Mouse (Mus musculus): ENCODE measurements around the gene Mlf2. TPM values are rescaled to one million over a fixed set of nuclear protein-coding genes. Genes with fewer than 3 reads are reported as not detected.

The Mlf2 gene
- polyA plus RNA-seq, 1 experiment, result 547 TPM

DNA sequence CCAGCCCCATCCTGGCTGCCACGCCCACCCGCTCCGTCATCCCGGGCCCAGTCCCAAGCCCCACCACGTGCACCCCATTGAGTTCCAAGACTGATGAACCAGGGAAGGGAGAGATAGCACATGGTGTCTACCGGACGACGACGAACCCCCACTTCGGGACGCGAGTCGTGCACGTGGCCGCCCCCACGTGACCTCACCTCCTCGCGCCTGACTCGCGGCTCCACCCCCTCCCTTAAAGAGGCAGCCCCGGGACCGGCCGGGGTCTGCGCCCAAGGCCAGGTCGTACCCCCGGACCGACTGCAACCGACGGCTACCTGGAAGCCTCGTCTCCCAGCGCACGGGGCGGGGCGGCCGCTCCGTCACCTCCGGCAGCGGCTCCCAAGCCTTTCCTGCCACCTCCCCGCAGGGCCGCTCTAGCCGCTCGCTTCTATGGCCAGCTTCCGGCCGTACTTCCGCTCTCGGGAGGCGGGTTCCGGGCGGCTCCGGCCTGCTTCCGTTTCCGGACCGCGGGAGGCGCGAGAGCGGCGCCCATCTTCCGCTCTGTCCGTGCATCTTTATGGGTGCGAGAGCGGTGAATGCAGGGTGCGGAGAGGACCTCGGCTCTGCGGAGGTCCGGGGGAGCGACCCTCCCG, 34.0 kb downstream of the Mlf2 start, which contains the start of gene Cops7a:
Gene Cops7a (minus strand): TSS at position 451 of the 632 bp plus-strand sequence.
- no peaks in the 10 kb centered on the region for H3K27me3 ChIP-seq (ENCODE audit: control insufficient read depth, insufficient read depth, insufficient read length)
- peaks cover 35% of the 10 kb centered on the region for H3K36me3 ChIP-seq (ENCODE audit: control insufficient read depth, insufficient read depth)
- H3K79me3 ChIP-seq (ENCODE audit: low read depth), result peaks cover 26% of the 10 kb centered on the region
- peak within 1 kb of the TSS; percentile 85 for H3K4me3 ChIP-seq (ENCODE audit: insufficient read depth, poor library complexity, severe bottlenecking)
- H3K79me2 ChIP-seq (ENCODE audit: control insufficient read depth, insufficient read depth), result peaks cover 48% of the 10 kb centered on the region
- H3ac ChIP-seq (ENCODE audit: control insufficient read depth, insufficient read length, low read depth), result peak within 1 kb of the TSS; percentile 87
- TF ChIP-seq USF1 (IDR thresholded peaks at IDR 0.05; ENCODE audit: low read depth), result peak; percentile 93
- no peak for TF ChIP-seq CTCF (IDR thresholded peaks at IDR 0.05; ENCODE audit: control insufficient read depth, insufficient read depth, insufficient read length)
- TF ChIP-seq MYOD1 (IDR thresholded peaks at IDR 0.05; ENCODE audit: control insufficient read depth, insufficient read length, low read depth), result no peak
- no peak for TF ChIP-seq CEBPB (IDR thresholded peaks at IDR 0.05; ENCODE audit: low read depth)
- TF ChIP-seq MAX (IDR thresholded peaks at IDR 0.05), result peak; percentile 99
- TF ChIP-seq MYOG (IDR thresholded peaks at IDR 0.05; ENCODE audit: control insufficient read depth, extremely low read depth, insufficient read length), result no peak
- TF ChIP-seq FOSL1 (IDR thresholded peaks at IDR 0.05; ENCODE audit: insufficient read depth, low read length, poor library complexity, severe bottlenecking), result no peak

DNA sequence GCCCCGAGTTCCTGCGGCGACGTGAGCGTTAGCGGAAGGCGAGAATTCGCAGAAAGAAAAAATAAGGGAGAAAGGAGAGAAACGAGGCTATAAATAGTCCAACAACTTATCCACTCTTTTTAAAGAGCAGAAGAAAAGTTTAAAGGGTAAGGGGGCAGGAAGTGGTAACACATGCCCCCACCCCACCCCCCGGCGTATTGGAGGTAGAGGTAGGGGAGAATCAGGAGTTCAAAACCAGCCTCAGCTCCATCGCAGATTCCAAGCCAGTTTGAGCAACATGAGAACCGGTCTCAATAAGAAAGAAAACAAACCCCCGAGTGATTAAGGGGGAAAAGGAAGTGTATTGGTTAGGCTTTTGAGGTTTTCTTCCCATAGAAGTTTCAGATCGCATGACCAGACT, 34.6 kb downstream of the Mlf2 start:
- Histone ChIP-seq H3K4me3 (ENCODE audit: insufficient read depth, poor library complexity, severe bottlenecking) (peak overlapping the region; percentile 85), H3K27me3 (ENCODE audit: control insufficient read depth, insufficient read depth, insufficient read length) (no peaks in the 10 kb centered on the region), H3K36me3 (ENCODE audit: control insufficient read depth, insufficient read depth) (peaks cover 29% of the 10 kb centered on the region), H3K79me2 (ENCODE audit: control insufficient read depth, insufficient read depth) (peaks cover 48% of the 10 kb centered on the region), H3ac (ENCODE audit: control insufficient read depth, insufficient read length, low read depth) (peak overlapping the region; percentile 87), H3K79me3 (ENCODE audit: low read depth) (peaks cover 26% of the 10 kb centered on the region)
- no peak for TF ChIP-seq MYOG (IDR thresholded peaks at IDR 0.05; ENCODE audit: control insufficient read depth, extremely low read depth, insufficient read length)
- TF ChIP-seq USF1 (IDR thresholded peaks at IDR 0.05; ENCODE audit: low read depth), result no peak
- no peak for TF ChIP-seq MYOD1 (IDR thresholded peaks at IDR 0.05; ENCODE audit: control insufficient read depth, insufficient read length, low read depth)
- no peak for TF ChIP-seq CEBPB (IDR thresholded peaks at IDR 0.05; ENCODE audit: low read depth)
- no peak for TF ChIP-seq CTCF (IDR thresholded peaks at IDR 0.05; ENCODE audit: control insufficient read depth, insufficient read depth, insufficient read length)
- no peak for TF ChIP-seq MAX (IDR thresholded peaks at IDR 0.05)
- TF ChIP-seq FOSL1 (IDR thresholded peaks at IDR 0.05; ENCODE audit: insufficient read depth, low read length, poor library complexity, severe bottlenecking), result no peak

DNA sequence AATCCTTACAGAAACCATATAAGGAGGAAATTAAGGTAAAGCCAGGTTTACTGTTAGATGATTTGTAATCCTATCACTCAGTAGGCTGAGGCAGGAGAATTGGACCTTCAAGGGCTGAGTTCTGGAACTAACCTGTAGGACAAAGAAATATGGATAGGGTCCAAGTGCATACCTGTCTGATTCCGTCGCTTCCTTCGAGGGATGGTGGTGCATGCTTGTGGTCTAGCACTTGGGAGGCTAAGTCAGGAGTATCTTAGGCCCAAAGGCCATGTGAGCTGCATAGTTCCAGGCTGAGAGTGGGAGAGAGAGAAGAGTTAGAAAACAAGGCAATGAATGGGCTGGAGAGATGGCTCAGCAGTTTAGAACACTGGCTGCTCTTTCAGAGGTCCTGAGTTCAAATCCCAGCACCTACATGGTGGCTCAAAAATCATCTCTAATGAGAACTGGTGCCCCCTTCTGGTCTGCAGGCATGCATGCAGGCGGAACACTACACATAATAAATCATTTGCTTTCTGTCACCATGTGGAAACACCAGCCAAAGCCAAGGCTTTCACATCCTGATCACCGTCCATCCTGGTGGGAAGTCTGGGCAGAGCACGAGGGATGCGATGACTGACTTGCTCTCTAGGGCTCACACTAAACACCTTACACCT, 35.4 kb downstream of the Mlf2 start:
- no peaks in the 10 kb centered on the region for H3K27me3 ChIP-seq (ENCODE audit: control insufficient read depth, insufficient read depth, insufficient read length)
- no peak for TF ChIP-seq MYOG (IDR thresholded peaks at IDR 0.05; ENCODE audit: control insufficient read depth, extremely low read depth, insufficient read length)
- TF ChIP-seq MAX (IDR thresholded peaks at IDR 0.05), result no peak
- TF ChIP-seq MYOD1 (IDR thresholded peaks at IDR 0.05; ENCODE audit: control insufficient read depth, insufficient read length, low read depth), result no peak
- no peak for TF ChIP-seq FOSL1 (IDR thresholded peaks at IDR 0.05; ENCODE audit: insufficient read depth, low read length, poor library complexity, severe bottlenecking)
- no peak for TF ChIP-seq CTCF (IDR thresholded peaks at IDR 0.05; ENCODE audit: control insufficient read depth, insufficient read depth, insufficient read length)
- no peak for TF ChIP-seq USF1 (IDR thresholded peaks at IDR 0.05; ENCODE audit: low read depth)
- TF ChIP-seq CEBPB (IDR thresholded peaks at IDR 0.05; ENCODE audit: low read depth), result no peak
- H3ac ChIP-seq (ENCODE audit: control insufficient read depth, insufficient read length, low read depth), result no peak overlapping the region
- H3K79me3 ChIP-seq (ENCODE audit: low read depth), result peaks cover 25% of the 10 kb centered on the region
- peaks cover 21% of the 10 kb centered on the region for H3K36me3 ChIP-seq (ENCODE audit: control insufficient read depth, insufficient read depth)
- peaks cover 48% of the 10 kb centered on the region for H3K79me2 ChIP-seq (ENCODE audit: control insufficient read depth, insufficient read depth)
- H3K4me3 ChIP-seq (ENCODE audit: insufficient read depth, poor library complexity, severe bottlenecking), result peak overlapping the region; percentile 85

DNA sequence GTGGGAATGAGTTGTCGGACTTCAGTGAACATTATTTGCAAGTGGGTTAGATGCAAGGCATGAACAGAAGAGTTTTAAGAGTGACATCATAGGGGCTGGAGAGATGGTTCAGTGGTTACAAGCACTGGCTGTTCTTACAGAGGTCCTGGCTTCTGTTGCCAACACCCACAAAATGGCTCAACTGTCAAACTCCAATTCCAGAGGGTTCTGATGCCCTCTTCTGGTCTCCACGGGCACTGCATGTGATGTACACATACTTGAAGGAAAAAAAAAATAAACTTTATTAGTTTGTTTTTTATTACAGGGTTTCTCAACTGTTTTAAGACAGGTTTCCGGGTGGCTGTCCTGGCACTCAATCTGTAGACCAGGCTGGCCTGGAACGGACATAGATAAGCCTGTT, 36.6 kb downstream of the Mlf2 start:
- H3K79me3 ChIP-seq (ENCODE audit: low read depth), result peaks cover 24% of the 10 kb centered on the region
- TF ChIP-seq MYOD1 (IDR thresholded peaks at IDR 0.05; ENCODE audit: control insufficient read depth, insufficient read length, low read depth) (no peak), FOSL1 (IDR thresholded peaks at IDR 0.05; ENCODE audit: insufficient read depth, low read length, poor library complexity, severe bottlenecking) (no peak), MAX (IDR thresholded peaks at IDR 0.05) (no peak)

More for the DNA sequence above, 36.6 kb downstream of the Mlf2 start:
- Histone ChIP-seq H3K36me3 (ENCODE audit: control insufficient read depth, insufficient read depth) (peaks cover 13% of the 10 kb centered on the region), H3K4me3 (ENCODE audit: insufficient read depth, poor library complexity, severe bottlenecking) (no peak overlapping the region), H3K27me3 (ENCODE audit: control insufficient read depth, insufficient read depth, insufficient read length) (no peaks in the 10 kb centered on the region), H3ac (ENCODE audit: control insufficient read depth, insufficient read length, low read depth) (no peak overlapping the region), H3K79me2 (ENCODE audit: control insufficient read depth, insufficient read depth) (peaks cover 39% of the 10 kb centered on the region)

Other genes with a start within 250 kb of the Mlf2 start
- 208 TPM for gene Emg1, start 219.2 kb upstream of the Mlf2 start, polyA plus RNA-seq (2012; fragmentation: generic; extraction: Trizol)
- gene Phb2, start 219.1 kb upstream of the Mlf2 start, polyA plus RNA-seq (2012; fragmentation: generic; extraction: Trizol), result 456 TPM
- gene Ptpn6, start 192.7 kb upstream of the Mlf2 start, polyA plus RNA-seq (2012; fragmentation: generic; extraction: Trizol), result 8.2 TPM
- gene Grcc10, start 190.0 kb upstream of the Mlf2 start, polyA plus RNA-seq (2012; fragmentation: generic; extraction: Trizol), result 294 TPM
- gene Gm45234, start 175.4 kb upstream of the Mlf2 start, polyA plus RNA-seq (2012; fragmentation: generic; extraction: Trizol), result not detected
- 47.0 TPM for gene Atn1, start 174.9 kb upstream of the Mlf2 start, polyA plus RNA-seq (2012; fragmentation: generic; extraction: Trizol)
- gene Eno2, start 161.7 kb upstream of the Mlf2 start, polyA plus RNA-seq (2012; fragmentation: generic; extraction: Trizol), result 5.5 TPM
- gene Lrrc23, start 151.7 kb upstream of the Mlf2 start, polyA plus RNA-seq (2012; fragmentation: generic; extraction: Trizol), result 0.13 TPM
- 24.8 TPM for gene Spsb2, start 122.7 kb upstream of the Mlf2 start, polyA plus RNA-seq (2012; fragmentation: generic; extraction: Trizol)
- 604 TPM for gene Tpi1, start 117.1 kb upstream of the Mlf2 start, polyA plus RNA-seq (2012; fragmentation: generic; extraction: Trizol)
- gene Usp5, start 101.9 kb upstream of the Mlf2 start, polyA plus RNA-seq (2012; fragmentation: generic; extraction: Trizol), result 132 TPM
- 69.9 TPM for gene Cdca3, start 101.8 kb upstream of the Mlf2 start, polyA plus RNA-seq (2012; fragmentation: generic; extraction: Trizol)
- gene Gnb3, start 91.1 kb upstream of the Mlf2 start, polyA plus RNA-seq (2012; fragmentation: generic; extraction: Trizol), result not detected
- gene P3h3, start 73.6 kb upstream of the Mlf2 start, polyA plus RNA-seq (2012; fragmentation: generic; extraction: Trizol), result 1.1 TPM
- 0.05 TPM for gene Gpr162, start 67.4 kb upstream of the Mlf2 start, polyA plus RNA-seq (2012; fragmentation: generic; extraction: Trizol)
- gene Cd4, start 43.2 kb upstream of the Mlf2 start, polyA plus RNA-seq (2012; fragmentation: generic; extraction: Trizol), result not detected
- 0.44 TPM for gene Lag3, start 19.7 kb upstream of the Mlf2 start, polyA plus RNA-seq (2012; fragmentation: generic; extraction: Trizol)
- 1,903 TPM for gene Ptms, start 11.3 kb upstream of the Mlf2 start, polyA plus RNA-seq (2012; fragmentation: generic; extraction: Trizol)
- gene Cops7a, start 34.2 kb downstream of the Mlf2 start, polyA plus RNA-seq (2012; fragmentation: generic; extraction: Trizol), result 165 TPM
- gene Pianp, start 65.3 kb downstream of the Mlf2 start, polyA plus RNA-seq (2012; fragmentation: generic; extraction: Trizol), result 1.1 TPM
- gene Zfp384, start 77.8 kb downstream of the Mlf2 start, polyA plus RNA-seq (2012; fragmentation: generic; extraction: Trizol), result 27.8 TPM
- gene Ing4, start 108.4 kb downstream of the Mlf2 start, polyA plus RNA-seq (2012; fragmentation: generic; extraction: Trizol), result 23.6 TPM
- 0.91 TPM for gene Acrbp, start 118.3 kb downstream of the Mlf2 start, polyA plus RNA-seq (2012; fragmentation: generic; extraction: Trizol)
- gene Lpar5, start 136.5 kb downstream of the Mlf2 start, polyA plus RNA-seq (2012; fragmentation: generic; extraction: Trizol), result not detected
- gene Chd4, start 164.6 kb downstream of the Mlf2 start, polyA plus RNA-seq (2012; fragmentation: generic; extraction: Trizol), result 99.7 TPM
- gene Nop2, start 200.5 kb downstream of the Mlf2 start, polyA plus RNA-seq (2012; fragmentation: generic; extraction: Trizol), result 132 TPM
- 18.4 TPM for gene Iffo1, start 213.9 kb downstream of the Mlf2 start, polyA plus RNA-seq (2012; fragmentation: generic; extraction: Trizol)
- gene Gapdh, start 235.1 kb downstream of the Mlf2 start, polyA plus RNA-seq (2012; fragmentation: generic; extraction: Trizol), result 7,334 TPM